Mouse (Mus musculus) T-helper 1 cell (primary cell): ENCODE results near the gene Slc12a7.

Source experiments
- in situ Hi-C: fragments of 300-600 bp; cut with MboI, MseI; formaldehyde crosslinking; loops from one replicate; pipeline ENCODE4 v1.15.1; 2025; ENCODE audit warnings: high pct_unique_total_duplicates

The Slc12a7 gene

GRCm38 (mm10) chr13:73714020-73714419 is 18.9 kb upstream of the Slc12a7 start:
- in situ Hi-C loops = no loop called here

DNA sequence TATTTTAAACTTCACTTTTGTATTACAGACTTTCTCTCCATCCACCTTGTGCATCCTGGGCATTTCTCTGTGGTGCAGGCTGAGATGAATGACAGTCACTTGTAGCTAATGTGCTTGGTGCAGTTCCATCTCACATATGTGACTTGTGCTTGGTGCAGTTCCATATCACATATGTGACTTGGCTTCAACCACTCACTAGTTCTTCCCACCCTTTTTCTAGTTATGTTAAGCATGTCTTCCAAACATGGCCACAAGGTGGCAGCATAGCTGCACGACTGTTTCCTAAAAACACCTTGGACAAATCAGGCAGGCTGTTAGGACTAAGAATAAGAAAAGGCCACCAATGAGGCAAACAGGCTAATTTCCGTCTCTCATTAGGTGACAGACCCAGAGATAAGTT is 14.7 kb upstream of the Slc12a7 start:
- in situ Hi-C loops = no loop called here

GRCm38 (mm10) chr13:73720241-73720640 is 12.7 kb upstream of the Slc12a7 start:
- in situ Hi-C loops = loop anchor here (5.0 to 10.0 kb wide), 2 partner anchors 107 to 185 kb away; no protein-coding TSS in a partner anchor

GRCm38 (mm10) chr13:73723081-73723668 is 9.7 kb upstream of the Slc12a7 start:
- in situ Hi-C loops = loop anchor here (5.0 to 10.0 kb wide), 2 partner anchors 104 to 182 kb away; no protein-coding TSS in a partner anchor

- in situ Hi-C loops = loop anchor here (10.0 kb wide), 1 partner anchor 179 kb away; no protein-coding TSS in a partner anchor
Measured at GRCm38 (mm10) chr13:73725315-73725714, 7.6 kb upstream of the Slc12a7 start.

- in situ Hi-C loops = loop anchor here (10.0 kb wide), 1 partner anchor 177 kb away; no protein-coding TSS in a partner anchor
Measured at GRCm38 (mm10) chr13:73727621-73728025, 5.3 kb upstream of the Slc12a7 start.

DNA sequence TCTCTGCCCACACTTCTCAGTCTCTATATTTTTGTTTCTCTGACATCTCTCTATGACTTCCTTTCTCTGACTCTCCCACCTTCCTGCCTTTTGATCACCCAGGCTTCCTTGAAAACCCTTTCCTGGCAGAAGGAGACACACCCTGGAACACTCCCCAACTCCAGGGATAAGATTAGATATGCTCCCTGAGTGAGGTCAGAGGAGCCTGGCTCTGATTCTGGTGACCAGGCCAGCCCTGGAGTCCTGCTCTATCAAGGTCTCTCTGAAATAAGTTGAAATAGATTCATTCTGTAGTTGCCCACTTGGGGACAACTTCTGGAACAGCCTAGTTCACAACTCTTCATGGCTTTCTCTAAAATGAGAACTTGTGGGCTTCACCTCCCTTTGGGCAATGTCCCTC is 4.3 kb upstream of the Slc12a7 start:
- in situ Hi-C loops = loop anchor here (10.0 kb wide), 1 partner anchor 176 kb away; no protein-coding TSS in a partner anchor

DNA sequence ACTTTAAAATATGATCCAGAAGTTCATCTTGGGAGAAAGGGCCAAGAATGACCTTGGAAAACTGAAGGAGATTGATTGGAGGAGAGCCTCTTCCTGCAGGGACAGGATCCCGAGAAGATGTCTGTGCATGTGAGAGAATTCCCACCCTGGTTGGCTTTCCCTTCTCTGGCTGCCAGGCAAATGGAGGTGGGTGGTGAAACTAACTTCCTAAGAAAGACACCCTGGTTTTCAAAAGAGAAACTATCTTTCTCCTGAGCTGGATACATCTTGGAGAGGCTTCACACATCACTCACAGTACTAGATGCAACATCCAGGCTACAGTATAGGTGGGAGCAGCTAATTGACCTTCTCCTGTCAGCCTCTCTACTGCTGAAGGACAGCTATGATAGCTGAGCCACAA is 2.0 kb upstream of the Slc12a7 start:
- in situ Hi-C loops = no loop called here

DNA sequence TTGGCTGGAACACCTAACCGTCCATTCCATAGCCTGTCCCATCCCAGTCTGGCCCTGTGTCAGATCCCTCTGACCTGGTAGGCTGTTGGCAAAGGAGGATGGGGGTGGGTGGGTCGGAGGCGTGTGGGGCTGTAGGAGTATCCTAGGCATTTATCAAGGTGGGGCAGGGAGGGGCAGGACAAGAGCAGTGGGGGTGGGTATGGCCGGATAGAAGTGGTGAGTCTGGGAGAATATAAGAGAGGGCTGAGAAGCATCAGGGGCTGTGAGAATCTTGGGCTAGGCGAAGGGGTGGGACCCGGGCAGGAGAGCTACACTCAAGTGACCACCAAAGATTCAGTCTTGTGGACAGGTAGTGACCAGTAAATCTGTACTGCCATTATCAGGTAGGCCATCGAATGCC is 659 bp upstream of the Slc12a7 start:
- in situ Hi-C loops = no loop called here

GRCm38 (mm10) chr13:73734379-73734778 is 1.5 kb downstream of the Slc12a7 start:
- in situ Hi-C loops = no loop called here

- in situ Hi-C loops = no loop called here
Measured at GRCm38 (mm10) chr13:73735270-73735669, 2.4 kb downstream of the Slc12a7 start.

- in situ Hi-C loops = no loop called here
Measured at GRCm38 (mm10) chr13:73735928-73736327, 3.0 kb downstream of the Slc12a7 start.

DNA sequence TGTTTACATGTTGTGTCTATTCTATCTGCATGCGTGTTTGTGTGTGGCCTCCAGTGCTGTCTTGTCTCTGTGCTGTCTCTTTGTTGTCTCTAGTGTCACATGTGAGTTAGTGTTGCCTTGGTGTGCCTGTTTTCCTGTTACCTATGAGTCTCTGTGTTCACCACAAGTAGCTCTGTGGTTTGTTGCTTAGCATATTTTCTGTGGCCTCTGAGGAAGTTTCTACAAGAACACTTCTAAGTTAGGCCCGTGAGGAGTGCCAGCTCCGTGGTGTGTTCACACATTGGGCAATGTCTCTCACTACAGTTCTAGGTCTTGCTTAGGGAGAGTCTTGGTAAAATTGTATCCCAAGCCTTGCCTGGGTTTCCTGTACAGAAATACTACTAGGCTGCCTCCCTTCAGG is 4.0 kb downstream of the Slc12a7 start:
- in situ Hi-C loops = no loop called here

DNA sequence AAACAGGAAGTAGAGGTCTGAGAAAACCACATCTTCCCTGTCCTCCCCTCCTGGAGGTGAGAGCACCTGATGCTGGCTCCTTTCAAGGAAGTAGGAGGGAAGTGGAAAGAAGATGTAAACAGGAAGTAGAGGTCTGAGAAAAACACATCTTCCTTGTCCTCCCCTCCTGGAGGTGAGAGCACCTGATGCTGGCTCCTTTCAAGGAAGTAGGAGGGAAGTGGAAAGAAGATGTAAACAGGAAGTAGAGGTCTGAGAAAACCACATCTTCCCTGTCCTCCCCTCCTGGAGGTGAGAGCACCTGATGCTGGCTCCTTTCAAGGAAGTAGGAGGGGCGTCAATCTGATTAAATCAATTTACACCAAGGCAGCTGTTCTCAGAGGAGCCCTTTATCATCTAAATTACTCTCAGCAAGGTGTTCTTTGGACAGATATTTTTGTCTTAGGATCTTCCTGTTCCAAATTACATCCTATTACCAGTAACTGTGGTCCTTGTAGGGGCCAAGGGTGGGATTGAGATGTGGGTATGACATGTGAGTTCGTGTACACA is 7.6 kb downstream of the Slc12a7 start:
- in situ Hi-C loops = loop anchor here (10.0 kb wide), 1 partner anchor 1106 kb away; no protein-coding TSS in a partner anchor

DNA sequence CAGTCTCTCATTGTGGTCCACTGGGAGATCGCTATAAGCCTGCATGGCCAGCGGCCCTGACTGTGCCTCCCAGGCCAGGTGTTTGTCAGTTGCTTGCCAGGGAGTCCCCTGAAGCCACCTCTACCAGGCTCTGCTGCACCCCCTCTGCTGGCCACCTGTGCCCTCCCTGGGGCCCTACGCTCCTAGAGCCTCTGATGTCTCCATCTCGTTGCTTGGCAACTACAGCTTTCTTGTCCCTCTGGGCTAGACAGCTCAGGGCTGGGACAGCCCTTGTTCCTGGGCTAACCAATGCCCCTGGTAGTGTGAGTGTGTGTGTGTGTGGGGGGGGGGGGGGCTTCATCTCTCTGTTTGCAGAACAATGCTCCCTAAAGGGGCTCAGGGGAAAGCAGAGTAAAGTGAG is 10.1 kb downstream of the Slc12a7 start:
- in situ Hi-C loops = loop anchor here (10.0 kb wide), 1 partner anchor 1108 kb away; no protein-coding TSS in a partner anchor

DNA sequence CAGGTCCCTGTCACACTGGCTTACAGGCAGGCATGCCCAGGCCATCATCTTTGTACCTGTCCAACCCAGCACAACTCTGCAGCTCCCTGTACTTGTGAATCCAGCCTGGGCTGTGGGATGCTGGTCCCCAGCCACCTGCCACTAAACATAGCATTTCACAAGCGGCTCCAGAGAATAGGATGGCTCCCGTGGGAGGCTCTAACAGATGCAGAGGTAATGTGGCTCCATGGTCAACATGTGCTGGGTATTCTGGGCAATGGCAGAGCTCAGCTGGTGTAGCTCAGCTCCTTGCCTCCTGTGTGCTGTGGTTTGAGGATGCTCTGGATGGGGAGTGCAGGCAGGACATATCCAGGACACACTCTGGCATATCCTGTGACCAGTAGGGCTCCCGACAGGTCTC is 10.8 kb downstream of the Slc12a7 start:
- in situ Hi-C loops = loop anchor here (10.0 kb wide), 1 partner anchor 1109 kb away; no protein-coding TSS in a partner anchor

DNA sequence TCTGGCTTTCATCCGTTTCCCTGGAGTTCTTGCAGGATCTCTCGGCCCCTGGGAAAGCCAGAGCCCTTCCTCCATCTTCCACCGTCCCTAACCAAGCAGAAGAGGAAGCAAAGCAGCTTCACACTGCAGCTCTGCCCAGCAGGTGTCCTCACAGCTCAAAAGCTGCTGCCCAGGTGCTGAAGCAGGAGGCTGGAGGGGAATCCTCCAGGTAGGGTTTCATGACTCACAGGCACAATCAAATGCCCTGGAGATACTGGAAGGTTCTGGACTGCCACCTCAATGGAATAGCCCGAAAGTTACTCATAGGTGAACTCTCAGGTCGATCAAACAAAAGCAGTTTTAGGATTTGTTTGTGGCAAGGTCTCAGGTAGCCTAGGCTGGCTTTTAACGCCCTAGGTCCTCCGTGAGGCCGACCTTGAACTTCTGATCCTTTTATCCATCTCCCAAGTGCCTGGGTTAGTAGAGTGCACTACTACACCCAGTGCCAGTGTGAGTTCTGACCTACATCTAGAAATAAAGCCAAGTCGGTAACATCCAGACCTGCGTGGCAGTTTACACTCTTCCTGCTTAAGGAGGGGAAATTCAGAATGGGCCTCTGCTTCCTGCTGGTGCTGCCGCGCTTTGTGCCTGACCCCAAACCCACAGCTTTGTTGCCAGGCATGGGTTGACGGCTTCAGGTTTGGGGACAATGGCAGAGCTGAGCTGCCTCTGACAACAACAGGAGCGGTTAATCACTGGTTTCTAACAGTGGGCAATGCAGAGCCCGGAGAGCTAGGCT is 16.0 kb downstream of the Slc12a7 start:
- in situ Hi-C loops = loop anchor here (10.0 kb wide), 1 partner anchor 1114 kb away; no protein-coding TSS in a partner anchor

DNA sequence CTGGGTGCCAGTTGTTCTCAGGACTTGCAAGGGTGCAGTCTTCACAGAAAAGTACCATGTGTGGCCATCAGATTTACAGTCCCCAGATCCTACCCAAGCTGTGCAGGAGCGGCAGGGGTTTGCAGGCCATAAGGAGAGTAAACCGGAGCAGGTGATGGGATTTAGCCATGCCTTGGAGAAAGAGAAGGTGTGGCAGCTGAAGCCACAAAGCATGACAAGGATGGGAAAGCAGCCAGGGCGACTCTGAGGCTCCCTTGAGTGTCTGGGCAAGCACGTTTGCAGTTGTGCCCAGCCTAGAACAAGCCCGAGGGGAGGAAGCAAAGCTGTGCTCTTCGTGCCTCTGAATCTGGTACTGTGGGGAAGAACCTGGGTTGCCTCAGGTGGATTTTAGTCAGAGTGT is 17.5 kb downstream of the Slc12a7 start:
- in situ Hi-C loops = loop anchor here (25.0 kb wide), 1 partner anchor 1062 kb away; the partner anchor contains the start of gene Cast

DNA sequence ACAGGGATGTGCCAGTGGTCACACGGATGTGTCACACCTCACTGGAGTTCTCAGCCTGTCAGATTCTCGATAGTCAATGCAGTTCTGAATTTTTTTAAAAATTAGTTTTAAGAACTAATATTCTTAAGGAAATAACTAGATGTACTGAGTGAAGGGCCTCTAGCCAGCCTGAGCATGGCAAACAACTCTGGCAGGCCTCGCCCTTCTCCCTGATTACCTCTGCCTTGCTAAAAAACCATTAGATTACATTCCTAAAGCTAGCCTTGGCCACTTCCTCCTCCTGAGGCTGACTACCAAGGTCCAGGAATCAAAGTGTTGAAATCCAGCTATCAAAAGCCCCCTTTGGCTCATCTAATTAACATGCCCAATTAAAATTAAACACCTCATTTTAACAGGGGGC is 18.4 kb downstream of the Slc12a7 start:
- in situ Hi-C loops = loop anchor here (25.0 kb wide), 1 partner anchor 1061 kb away; the partner anchor contains the start of gene Cast

DNA sequence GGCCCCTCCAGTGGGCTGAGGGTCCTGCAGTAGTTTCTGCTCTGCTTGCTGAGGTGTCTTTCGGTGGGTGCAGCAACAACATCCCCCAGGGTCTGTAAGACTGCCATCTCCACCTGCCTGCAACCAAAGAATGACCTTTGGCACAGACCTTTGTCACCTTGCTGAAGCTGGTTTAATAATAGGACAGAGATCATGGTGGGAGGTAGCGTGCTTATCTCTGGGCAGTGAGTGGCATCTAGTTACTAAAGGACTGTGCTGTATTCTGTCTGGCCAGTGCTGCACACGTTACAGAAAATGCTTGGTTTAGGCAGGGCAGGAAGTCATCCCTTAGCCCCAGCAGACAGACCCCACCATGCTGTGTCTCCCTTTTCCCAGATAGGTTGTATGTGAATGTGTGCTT is 22.9 kb downstream of the Slc12a7 start:
- in situ Hi-C loops = loop anchor here (25.0 kb wide), 1 partner anchor 1056 kb away; the partner anchor contains the start of gene Cast

DNA sequence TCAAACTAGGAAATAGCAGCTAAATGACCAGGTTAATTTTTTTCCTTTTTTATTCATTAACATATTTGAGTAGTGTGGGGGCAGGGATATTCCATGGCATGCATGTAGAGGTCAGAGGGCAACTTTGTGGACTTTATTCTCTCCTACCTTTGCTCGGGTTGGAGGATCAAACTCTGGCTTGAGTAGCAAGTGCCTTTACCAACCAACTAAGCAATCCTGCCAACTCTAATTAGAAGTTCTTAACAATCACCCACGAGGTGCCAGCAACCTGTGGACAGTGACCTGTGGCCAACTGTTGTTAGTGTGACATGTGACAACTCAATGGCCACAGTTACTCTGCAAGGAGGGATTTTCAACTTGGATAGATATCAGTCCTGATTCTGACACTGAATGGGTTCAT is 24.0 kb downstream of the Slc12a7 start:
- in situ Hi-C loops = loop anchor here (25.0 kb wide), 1 partner anchor 1055 kb away; the partner anchor contains the start of gene Cast

- in situ Hi-C loops = loop anchor here (25.0 kb wide), 1 partner anchor 1055 kb away; the partner anchor contains the start of gene Cast
Measured at GRCm38 (mm10) chr13:73757362-73757761, 24.5 kb downstream of the Slc12a7 start.
